Mouse (Mus musculus) limb, embryonic 14.5 days (tissue): ENCODE measurements around the gene Hlcs. TPM values are rescaled to one million over a fixed set of nuclear protein-coding genes. Genes with fewer than 3 reads are reported as not detected.

Source experiments
- ATAC-seq: fragments of 200-750 bp; cut with Nextera tagmentation; 2 replicates; pipeline ENCODE4 v1.8.0; 2017; ENCODE audit warnings: low read depth, moderate number of reproducible peaks, moderate TSS enrichment; ENCODE audit not compliant: low FRiP score
- DNase-seq: peaks from one replicate; pipeline ENCODE4 v3.0.0-alpha.2; 2015; ENCODE audit warnings: low spot score
- H3K27ac ChIP-seq: fragments of 300-500 bp; sonication (generic); replicated peaks from 2 replicates; pipeline ENCODE4 v1.5.1; 2014; ENCODE audit warnings: low read depth, mild to moderate bottlenecking, low read length, moderate library complexity, mixed read lengths
- H3K27me3 ChIP-seq: fragments of 300-500 bp; sonication (generic); 2 replicates; pipeline ENCODE4 v1.6.1; 2014; ENCODE audit warnings: low read length, mixed read lengths; ENCODE audit not compliant: control insufficient read depth, insufficient read depth
- H3K36me3 ChIP-seq: fragments of 300-500 bp; sonication (generic); 2 replicates; pipeline ENCODE4 v1.6.1; 2014; ENCODE audit warnings: mild to moderate bottlenecking, low read length, moderate library complexity, mixed read lengths; ENCODE audit not compliant: control insufficient read depth, insufficient read depth
- H3K4me1 ChIP-seq: fragments of 300-500 bp; sonication (generic); 2 replicates; pipeline ENCODE4 v1.6.1; 2014; ENCODE audit warnings: antibody characterized with exemption, low read length, mixed read lengths; ENCODE audit not compliant: control insufficient read depth, insufficient read depth
- H3K4me2 ChIP-seq: fragments of 300-500 bp; sonication (generic); replicated peaks from 2 replicates; pipeline ENCODE4 v1.6.1; 2014; ENCODE audit warnings: low read depth, mild to moderate bottlenecking, low read length, moderate library complexity; ENCODE audit not compliant: severe bottlenecking
- H3K4me3 ChIP-seq: fragments of 300-500 bp; sonication (generic); replicated peaks from 2 replicates; pipeline ENCODE4 v1.5.1; 2014; ENCODE audit warnings: low read length
- H3K9ac ChIP-seq: fragments of 300-500 bp; sonication (generic); 2 replicates; pipeline ENCODE4 v1.6.1; 2014; ENCODE audit warnings: mild to moderate bottlenecking, low read depth, low read length, moderate library complexity; ENCODE audit not compliant: severe bottlenecking
- H3K9me3 ChIP-seq: fragments of 300-500 bp; sonication (generic); 2 replicates; pipeline ENCODE4 v1.6.1; 2016; ENCODE audit warnings: low read length; ENCODE audit not compliant: control insufficient read depth
- POLR2A ChIP-seq: fragments of 200-500 bp; IDR thresholded peaks from 2 replicates; pipeline ENCODE4 v1.8.0; 2012; ENCODE audit warnings: inconsistent platforms, mild to moderate bottlenecking, moderate library complexity, borderline replicate concordance; ENCODE audit not compliant: insufficient read depth, insufficient read length; ENCODE audit errors: extremely low read depth
- WGBS: fragments of 180-500 bp; shearing (Covaris S2); extraction: QIAGEN DNeasy Blood & Tissue Kit; methylation state at CpG from one replicate; pipeline ENCODE4 v1.1.7; 2014; 5-methylcytosine and 5-hydroxymethylcytosine counted together
- polyA plus RNA-seq, 2 experiments: library from polyadenylated mRNA; depleted of rRNA in 1 of 2; stranded (reverse) in 1 of 2; unstranded in 1 of 2; fragments of >200 nt; fragmentation: Nextera tagmentation in 1 of 2; extraction: Ambion mirVana in 1 of 2; gene quantifications; 2 replicates each; pipeline versions ENCODE4 v1.2.1 to v1.2.3; 2012 to 2014

Gene Hlcs
- polyA plus RNA-seq, 2 experiments: 6.3 to 7.1 TPM

DNA sequence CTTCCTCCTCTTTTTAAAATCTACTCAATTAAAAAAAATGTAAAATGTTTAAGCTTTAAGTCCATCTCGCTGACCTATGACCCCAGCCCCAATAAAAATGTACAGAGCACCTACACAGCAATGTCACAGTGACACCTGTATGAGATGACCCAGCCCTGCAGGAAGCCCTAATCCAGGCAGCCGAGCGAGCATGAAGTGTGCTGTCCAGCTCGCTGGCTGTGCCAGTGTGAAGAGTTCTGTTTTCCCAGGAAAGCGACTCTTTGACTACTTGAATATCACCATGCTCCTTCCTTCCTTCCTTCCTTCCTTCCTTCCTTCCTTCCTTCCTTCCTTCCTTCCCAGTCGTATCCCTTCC is 76.3 kb downstream of the Hlcs start:
- no peak overlapping the region for H3K9ac ChIP-seq
- TF ChIP-seq POLR2A: no peak
- no peaks in the 10 kb centered on the region for H3K36me3 ChIP-seq
- ATAC-seq: no peak
- 49% methylated on average over 6 of the region's 6 CpGs for WGBS
- no peaks in the 10 kb centered on the region; the same call in 1 of the 2 replicates for H3K27me3 ChIP-seq
- H3K4me2 ChIP-seq: no peak overlapping the region
- no peak overlapping the region for H3K4me3 ChIP-seq
- no peak for DNase-seq
- H3K9me3 ChIP-seq: no peaks in the 10 kb centered on the region
- no peak overlapping the region for H3K27ac ChIP-seq
- H3K4me1 ChIP-seq: peaks cover 8% of the 10 kb centered on the region; the same call in 1 of the 2 replicates

DNA sequence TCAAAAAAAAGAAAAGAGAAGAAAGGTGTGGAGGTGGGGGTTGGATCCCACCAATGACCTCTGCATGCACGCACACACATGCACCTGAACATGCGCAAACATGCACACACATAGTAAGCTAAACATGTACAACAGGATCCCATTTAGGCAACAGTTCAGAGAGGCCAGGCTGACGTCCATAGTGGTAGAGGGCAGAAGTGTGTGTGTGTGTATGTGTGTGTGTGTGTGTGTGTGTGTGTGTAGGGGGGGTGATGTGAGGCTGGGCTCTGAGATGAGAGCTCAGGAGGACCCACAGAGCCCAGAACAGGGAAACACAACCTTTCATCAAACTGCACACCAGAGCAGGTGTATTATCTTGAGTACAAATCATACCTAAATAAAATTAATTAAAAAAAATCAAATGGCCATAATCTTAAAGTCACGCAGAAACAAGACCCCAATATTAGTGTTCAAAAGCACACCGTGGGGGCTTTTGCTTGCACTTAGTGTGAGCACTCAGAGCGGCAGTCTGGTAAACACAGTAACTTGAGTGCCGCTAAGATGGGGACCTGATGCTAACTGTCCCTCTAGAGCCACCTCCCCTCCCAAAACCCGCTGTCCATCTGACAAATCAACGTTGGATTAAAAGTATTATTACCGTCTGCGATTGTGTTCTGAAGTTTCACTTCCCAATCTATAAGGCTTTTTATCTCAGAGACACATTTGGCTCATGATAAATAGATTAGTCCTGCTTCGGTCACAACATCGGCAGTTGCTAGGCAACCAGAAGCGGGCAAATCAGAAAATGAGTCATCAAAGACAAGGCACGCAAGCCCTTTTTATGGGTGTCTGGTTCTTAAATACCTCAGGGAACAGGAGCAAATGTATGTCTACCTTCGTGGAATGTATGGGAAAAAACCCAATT is 76.9 kb downstream of the Hlcs start:
- WGBS: 54% methylated on average over 16 of the region's 16 CpGs
- no peak overlapping the region for H3K27ac ChIP-seq
- no peak for TF ChIP-seq POLR2A
- no peaks in the 10 kb centered on the region; the same call in 1 of the 2 replicates for H3K27me3 ChIP-seq
- no peaks in the 10 kb centered on the region for H3K36me3 ChIP-seq
- no peak overlapping the region for H3K4me3 ChIP-seq
- H3K4me2 ChIP-seq: no peak overlapping the region
- H3K9ac ChIP-seq: no peak overlapping the region
- ATAC-seq: no peak
- no peaks in the 10 kb centered on the region for H3K9me3 ChIP-seq
- peaks cover 8% of the 10 kb centered on the region; the same call in 1 of the 2 replicates for H3K4me1 ChIP-seq
- no peak for DNase-seq

- H3K9ac ChIP-seq: no peak overlapping the region
- H3K27ac ChIP-seq: no peak overlapping the region
- peaks cover 8% of the 10 kb centered on the region; the same call in 1 of the 2 replicates for H3K4me1 ChIP-seq
- DNase-seq (no peak), ATAC-seq (no peak)
- TF ChIP-seq POLR2A: no peak
- H3K4me3 ChIP-seq: no peak overlapping the region
- H3K4me2 ChIP-seq: no peak overlapping the region
- WGBS: 81% methylated on average over 6 of the region's 6 CpGs
- no peaks in the 10 kb centered on the region for H3K9me3 ChIP-seq
- H3K36me3 ChIP-seq: no peaks in the 10 kb centered on the region
- H3K27me3 ChIP-seq: no peaks in the 10 kb centered on the region; the same call in 1 of the 2 replicates
These were observed 77.7 kb downstream of the Hlcs start for GRCm38 (mm10) chr16:94235718-94236117.

- DNase-seq: no peak
- H3K9ac ChIP-seq: no peak overlapping the region
- no peaks in the 10 kb centered on the region; the same call in 1 of the 2 replicates for H3K27me3 ChIP-seq
- TF ChIP-seq POLR2A: no peak
- peaks cover 8% of the 10 kb centered on the region; the same call in 1 of the 2 replicates for H3K4me1 ChIP-seq
- H3K27ac ChIP-seq: no peak overlapping the region
- no peaks in the 10 kb centered on the region for H3K9me3 ChIP-seq
- H3K4me3 ChIP-seq: no peak overlapping the region
- H3K36me3 ChIP-seq: no peaks in the 10 kb centered on the region
- H3K4me2 ChIP-seq: no peak overlapping the region
- 72% methylated on average over 4 of the region's 4 CpGs for WGBS
- ATAC-seq: no peak
These were observed 79.2 kb downstream of the Hlcs start for GRCm38 (mm10) chr16:94234202-94234601.

DNA sequence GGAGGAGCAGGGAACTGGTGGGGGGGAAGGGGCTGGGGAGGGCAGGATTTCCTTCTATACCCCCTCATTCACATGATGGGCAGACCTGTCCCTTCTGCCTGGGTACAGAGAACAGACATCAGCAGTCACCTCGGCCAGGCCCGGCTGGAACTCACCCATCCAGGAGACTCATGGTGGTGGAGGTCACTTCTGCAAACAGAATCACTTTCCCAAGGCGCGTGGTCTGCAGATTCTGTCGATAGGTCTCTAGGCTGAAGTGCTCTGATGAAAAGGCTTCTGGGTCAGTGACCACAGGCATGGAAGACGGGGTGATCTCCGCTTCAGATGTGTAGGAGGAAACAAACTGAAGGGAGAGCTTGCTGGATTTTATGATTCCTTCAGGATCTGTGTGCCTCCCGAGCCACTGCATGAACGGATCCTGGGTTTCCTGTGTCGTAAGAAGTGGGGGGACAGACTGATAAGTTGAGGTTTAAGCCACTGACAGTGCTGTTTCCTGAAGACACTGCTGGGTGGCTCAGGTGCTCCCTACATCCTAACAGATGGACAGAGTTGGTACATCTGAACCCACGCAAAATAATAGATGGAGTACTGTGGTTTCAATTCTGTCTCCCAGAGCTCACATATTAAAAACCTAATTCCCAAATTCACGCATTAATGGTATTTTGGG is 82.3 kb downstream of the Hlcs start:
- WGBS: 77% methylated on average over 12 of the region's 12 CpGs
- no peak overlapping the region for H3K4me3 ChIP-seq
- H3K36me3 ChIP-seq: no peaks in the 10 kb centered on the region
- H3K9me3 ChIP-seq: no peaks in the 10 kb centered on the region
- H3K27me3 ChIP-seq: peaks cover 6% of the 10 kb centered on the region
- ATAC-seq (no peak), DNase-seq (no peak)
- no peak overlapping the region for H3K9ac ChIP-seq
- no peak overlapping the region for H3K27ac ChIP-seq
- no peak overlapping the region for H3K4me2 ChIP-seq
- no peak for TF ChIP-seq POLR2A
- peaks cover 14% of the 10 kb centered on the region for H3K4me1 ChIP-seq
